Mouse (Mus musculus): Measurements from ENCODE around the gene Hrc. TPM values are rescaled to one million over a fixed set of nuclear protein-coding genes. Genes with fewer than 3 reads are reported as not detected.

Gene Hrc
- total and polyA plus RNA-seq, 2 experiments from 2014 or later, result 0.52 TPM; not detected in 1

DNA sequence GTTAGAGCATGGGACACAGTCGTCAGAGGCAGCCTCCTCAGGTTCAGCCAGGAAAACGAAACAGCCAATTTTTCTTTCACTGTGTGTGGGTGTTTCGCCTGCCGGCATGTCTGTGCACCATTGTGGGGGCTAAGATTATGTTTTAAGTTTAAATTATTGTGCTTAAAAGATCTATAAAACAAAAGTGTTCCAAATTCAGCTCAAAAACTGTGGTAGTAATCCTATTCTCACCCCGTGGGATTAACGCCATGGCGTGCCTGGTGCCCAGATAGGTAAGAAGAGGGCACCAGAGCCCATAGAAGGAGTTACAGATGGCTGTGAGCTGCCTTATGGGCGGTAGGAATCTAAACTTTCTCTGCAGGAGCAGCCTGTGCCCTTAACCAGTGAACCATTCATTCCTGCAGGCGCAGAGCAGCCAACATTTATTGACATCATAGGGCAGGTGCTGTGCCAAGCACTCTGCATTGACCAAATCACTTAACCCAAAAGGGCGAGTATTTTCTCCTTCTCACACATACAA, 19.8 kb upstream of the Hrc start:
- 82% methylated on average over 10 of the region's 10 CpGs for WGBS
- H3K27ac ChIP-seq (ENCODE audit: low read depth, low read length), result no peak overlapping the region

GRCm38 (mm10) chr7:45316536-45316935, 18.6 kb upstream of the Hrc start:
- no peak overlapping the region for H3K9ac ChIP-seq
- no peak for DNase-seq
- ATAC-seq, result no peak
- H3K27me3 ChIP-seq (ENCODE audit: insufficient read depth, low read length), result no peaks in the 10 kb centered on the region
- no peak overlapping the region for H3K27ac ChIP-seq (ENCODE audit: low read depth, low read length)
- no peaks in the 10 kb centered on the region for H3K9me3 ChIP-seq (ENCODE audit: low read length)
- H3K36me3 ChIP-seq (ENCODE audit: insufficient read depth), result peaks cover 11% of the 10 kb centered on the region
- no peak overlapping the region for H3K4me3 ChIP-seq (ENCODE audit: low read depth, low read length)
- H3K4me1 ChIP-seq (ENCODE audit: insufficient read depth), result no peaks in the 10 kb centered on the region
- H3K4me2 ChIP-seq (ENCODE audit: low read depth), result no peak overlapping the region
- no peak for TF ChIP-seq CTCF (IDR thresholded peaks at IDR 0.05; ENCODE audit: low read depth)
- WGBS, result 91% methylated on average over 14 of the region's 14 CpGs

More for the DNA sequence above, 19.8 kb upstream of the Hrc start:
- no peak for DNase-seq
- Histone ChIP-seq H3K9ac (no peak overlapping the region), H3K36me3 (ENCODE audit: insufficient read depth) (peaks cover 11% of the 10 kb centered on the region), H3K9me3 (ENCODE audit: low read length) (no peaks in the 10 kb centered on the region), H3K27me3 (ENCODE audit: insufficient read depth, low read length) (no peaks in the 10 kb centered on the region), H3K4me1 (ENCODE audit: insufficient read depth) (no peaks in the 10 kb centered on the region), H3K4me2 (ENCODE audit: low read depth) (no peak overlapping the region), H3K4me3 (ENCODE audit: low read depth, low read length) (no peak overlapping the region)
- ATAC-seq, result no peak
- no peak for TF ChIP-seq CTCF (IDR thresholded peaks at IDR 0.05; ENCODE audit: low read depth)

- H3K27ac ChIP-seq (ENCODE audit: low read depth, low read length), result no peak overlapping the region
- H3K9me3 ChIP-seq (ENCODE audit: low read length), result no peaks in the 10 kb centered on the region
- DNase-seq (no peak), ATAC-seq (no peak)
- 90% methylated on average over 4 of the region's 4 CpGs for WGBS
- H3K4me2 ChIP-seq (ENCODE audit: low read depth), result no peak overlapping the region
- peaks cover 10% of the 10 kb centered on the region for H3K36me3 ChIP-seq (ENCODE audit: insufficient read depth)
- H3K4me1 ChIP-seq (ENCODE audit: insufficient read depth), result no peaks in the 10 kb centered on the region
- no peak overlapping the region for H3K9ac ChIP-seq
- TF ChIP-seq CTCF (IDR thresholded peaks at IDR 0.05; ENCODE audit: low read depth), result no peak
- no peaks in the 10 kb centered on the region for H3K27me3 ChIP-seq (ENCODE audit: insufficient read depth, low read length)
- H3K4me3 ChIP-seq (ENCODE audit: low read depth, low read length), result no peak overlapping the region
Observed at GRCm38 (mm10) chr7:45322245-45322644, 12.8 kb upstream of the Hrc start.

GRCm38 (mm10) chr7:45323069-45323468, 12.0 kb upstream of the Hrc start:
- Histone ChIP-seq H3K27ac (ENCODE audit: low read depth, low read length) (no peak overlapping the region), H3K36me3 (ENCODE audit: insufficient read depth) (peaks cover 10% of the 10 kb centered on the region; the same call in 1 of the 2 replicates), H3K27me3 (ENCODE audit: insufficient read depth, low read length) (no peaks in the 10 kb centered on the region), H3K9ac (no peak overlapping the region), H3K4me3 (ENCODE audit: low read depth, low read length) (no peak overlapping the region), H3K4me2 (ENCODE audit: low read depth) (no peak overlapping the region), H3K9me3 (ENCODE audit: low read length) (no peaks in the 10 kb centered on the region), H3K4me1 (ENCODE audit: insufficient read depth) (no peaks in the 10 kb centered on the region)
- no peak for TF ChIP-seq CTCF (IDR thresholded peaks at IDR 0.05; ENCODE audit: low read depth)
- ATAC-seq (no peak), DNase-seq (no peak)
- WGBS, result 92% methylated on average over 5 of the region's 5 CpGs

GRCm38 (mm10) chr7:45325800-45326199, 9.3 kb upstream of the Hrc start:
- ATAC-seq (no peak), DNase-seq (no peak)
- no peak overlapping the region for H3K9ac ChIP-seq
- no peak overlapping the region for H3K27ac ChIP-seq (ENCODE audit: low read depth, low read length)
- H3K36me3 ChIP-seq (ENCODE audit: insufficient read depth), result peaks cover 10% of the 10 kb centered on the region; the same call in 1 of the 2 replicates
- H3K9me3 ChIP-seq (ENCODE audit: low read length), result no peaks in the 10 kb centered on the region
- H3K4me2 ChIP-seq (ENCODE audit: low read depth), result no peak overlapping the region
- TF ChIP-seq CTCF (IDR thresholded peaks at IDR 0.05; ENCODE audit: low read depth), result peak; percentile 24
- H3K27me3 ChIP-seq (ENCODE audit: insufficient read depth, low read length), result no peaks in the 10 kb centered on the region
- H3K4me3 ChIP-seq (ENCODE audit: low read depth, low read length), result no peak overlapping the region
- no peaks in the 10 kb centered on the region for H3K4me1 ChIP-seq (ENCODE audit: insufficient read depth)

DNA sequence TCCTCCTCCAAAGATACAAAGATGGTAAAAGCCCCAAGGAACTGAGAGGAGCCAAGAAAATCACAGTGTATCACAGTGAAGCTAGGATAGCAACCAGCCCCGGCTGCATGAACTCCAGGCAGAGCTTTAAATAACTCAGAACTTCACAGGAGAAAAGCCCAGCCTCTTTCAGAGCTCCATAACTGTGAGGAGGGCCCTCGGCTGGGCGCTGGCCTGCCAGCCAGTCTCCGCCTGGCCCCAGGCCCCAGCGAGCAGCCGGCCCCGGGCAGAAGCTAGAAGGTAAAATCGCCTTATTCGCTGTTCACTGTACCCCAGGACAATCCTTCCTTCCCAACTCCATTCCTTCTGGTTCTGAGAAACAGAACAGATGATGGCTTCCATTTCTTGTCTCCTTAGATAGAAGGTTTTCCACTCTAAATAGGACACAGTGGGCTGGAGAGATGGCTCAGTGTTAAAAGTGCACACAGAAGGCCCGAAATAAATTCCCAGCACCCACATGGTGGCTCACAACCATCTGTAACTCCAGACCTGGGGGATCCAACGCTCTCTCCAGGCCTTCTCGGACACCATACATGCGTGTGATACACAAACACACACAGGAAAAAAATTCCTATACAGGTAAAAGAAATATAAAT, 6.1 kb upstream of the Hrc start:
- Histone ChIP-seq H3K9ac (0 out of 2 replicates have a peak overlapping the region, but pooled peaks have one; percentile 3), H3K4me1 (ENCODE audit: insufficient read depth) (no peaks in the 10 kb centered on the region), H3K4me3 (ENCODE audit: low read depth, low read length) (no peak overlapping the region), H3K27ac (ENCODE audit: low read depth, low read length) (no peak overlapping the region), H3K36me3 (ENCODE audit: insufficient read depth) (no peaks in the 10 kb centered on the region; the same call in 1 of the 2 replicates), H3K4me2 (ENCODE audit: low read depth) (no peak overlapping the region), H3K27me3 (ENCODE audit: insufficient read depth, low read length) (no peaks in the 10 kb centered on the region), H3K9me3 (ENCODE audit: low read length) (no peaks in the 10 kb centered on the region)
- 77% methylated on average over 13 of the region's 13 CpGs for WGBS
- TF ChIP-seq CTCF (IDR thresholded peaks at IDR 0.05; ENCODE audit: low read depth), result no peak
- ATAC-seq (no peak), DNase-seq (no peak)

GRCm38 (mm10) chr7:45331502-45331901, 3.6 kb upstream of the Hrc start:
- DNase-seq, result no peak
- 85% methylated on average over 6 of the region's 6 CpGs for WGBS
- no peak for ATAC-seq
- no peak overlapping the region for H3K4me3 ChIP-seq (ENCODE audit: low read depth, low read length)
- TF ChIP-seq CTCF (IDR thresholded peaks at IDR 0.05; ENCODE audit: low read depth), result peak; percentile 21; the same call in 1 of the 2 replicates
- no peaks in the 10 kb centered on the region for H3K36me3 ChIP-seq (ENCODE audit: insufficient read depth)
- H3K9me3 ChIP-seq (ENCODE audit: low read length), result no peaks in the 10 kb centered on the region
- no peaks in the 10 kb centered on the region for H3K4me1 ChIP-seq (ENCODE audit: insufficient read depth)
- no peak overlapping the region for H3K4me2 ChIP-seq (ENCODE audit: low read depth)
- H3K9ac ChIP-seq, result no peak overlapping the region
- no peak overlapping the region for H3K27ac ChIP-seq (ENCODE audit: low read depth, low read length)
- H3K27me3 ChIP-seq (ENCODE audit: insufficient read depth, low read length), result no peaks in the 10 kb centered on the region
